Mouse (Mus musculus) spleen, adult 2 months (tissue): ENCODE results near the gene Prkg2.

Experiments
- CTCF ChIP-seq: fragments of 200-500 bp; IDR thresholded peaks from 2 replicates; pipeline ENCODE4 v1.5.1; 2011; ENCODE audit warnings: mild to moderate bottlenecking, inconsistent platforms; ENCODE audit not compliant: insufficient read depth, insufficient read length, insufficient replicate concordance; ENCODE audit errors: extremely low read depth
- POLR2A ChIP-seq: fragments of 200-500 bp; IDR thresholded peaks from 2 replicates; pipeline ENCODE4 v1.6.1; 2011; ENCODE audit warnings: low read depth, low read length, inconsistent platforms

DNA sequence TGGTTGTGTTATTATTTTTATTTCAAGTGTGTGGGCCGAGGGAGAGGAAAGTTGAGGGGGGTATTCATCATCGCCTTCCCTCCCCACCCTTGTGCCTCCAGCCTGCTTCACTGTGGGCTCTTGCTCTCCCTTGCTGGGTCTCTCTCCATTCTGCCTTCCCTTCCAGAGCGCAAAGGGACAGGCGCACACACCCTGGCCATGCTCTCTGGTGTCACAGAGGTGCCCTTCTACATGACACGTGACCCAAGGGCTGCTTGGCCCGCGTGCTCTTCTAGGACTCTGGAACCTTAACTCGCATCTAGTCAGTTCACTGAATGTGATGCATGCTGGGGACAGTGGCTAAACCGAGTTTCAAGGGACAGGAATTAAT is 276 bp upstream of the Prkg2 start:
- no peak for TF ChIP-seq CTCF
- TF ChIP-seq POLR2A, result no peak
